Mouse (Mus musculus) CH12.LX (cell line): ENCODE measurements around the gene Cotl1. TPM values are rescaled to one million over a fixed set of nuclear protein-coding genes. Genes with fewer than 3 reads are reported as not detected.

ENCODE experiments used
- DNase-seq: peaks from one replicate; pipeline ENCODE4 v3.0.0-alpha.2; 2013; ENCODE audit errors: extremely low read depth
- H3K27ac ChIP-seq: 2 replicates; pipeline ENCODE4 v1.5.1; 2012; ENCODE audit warnings: low read depth, mild to moderate bottlenecking, control low read depth, moderate library complexity; ENCODE audit not compliant: insufficient read depth
- H3K27me3 ChIP-seq: replicated peaks from 2 replicates; pipeline ENCODE3; 2012; ENCODE audit warnings: inconsistent platforms
- H3K36me3 ChIP-seq, 2 experiments: replicated peaks in 1 of 2; 2 replicates each; pipeline versions ENCODE3 to v1.6.1; 2012; ENCODE audit warnings: inconsistent platforms in 1 of 2, low read length in 1 of 2, mild to moderate bottlenecking in 1 of 2, mixed read lengths in 1 of 2, moderate library complexity in 1 of 2; ENCODE audit not compliant: control insufficient read depth in 1 of 2, insufficient read depth in 1 of 2
- H3K4me1 ChIP-seq, 2 experiments: 2 replicates each; pipeline ENCODE4 v1.6.1; 2012; ENCODE audit warnings: inconsistent platforms in 1 of 2, moderate library complexity in 1 of 2; ENCODE audit not compliant: insufficient read depth in 2 of 2, control insufficient read depth in 1 of 2
- H3K4me2 ChIP-seq: 2 replicates; pipeline ENCODE4 v1.6.1; 2012; ENCODE audit warnings: low read depth, mild to moderate bottlenecking, control low read depth; ENCODE audit not compliant: poor library complexity, insufficient read depth, severe bottlenecking
- H3K4me3 ChIP-seq, 3 experiments: fragments of 150-350 bp in 1 of 3; sonication (generic) in 1 of 3; replicated peaks in 1 of 3; 2 replicates each; pipeline versions ENCODE3 to v1.5.1; 2011 to 2012; ENCODE audit warnings: low read depth in 2 of 3, low read length in 2 of 3, mild to moderate bottlenecking in 2 of 3, moderate library complexity in 2 of 3, control low read depth in 1 of 3, improper control_type of control experiment in 1 of 3, inconsistent platforms in 1 of 3, mixed read lengths in 1 of 3; ENCODE audit not compliant: poor library complexity in 1 of 3
- H3K79me2 ChIP-seq: replicated peaks from 2 replicates; pipeline ENCODE4 v1.6.1; 2012; ENCODE audit warnings: mild to moderate bottlenecking, moderate library complexity; ENCODE audit not compliant: control insufficient read depth, poor library complexity, insufficient read depth, severe bottlenecking; ENCODE audit errors: extremely low read depth
- H3K9ac ChIP-seq: 2 replicates; pipeline ENCODE4 v1.6.1; 2012; ENCODE audit warnings: low read depth, mild to moderate bottlenecking, control low read depth, moderate library complexity; ENCODE audit not compliant: insufficient read depth
- H3K9me3 ChIP-seq: replicated peaks from 2 replicates; pipeline ENCODE3; 2012; ENCODE audit warnings: low read length, inconsistent platforms, mixed read lengths
- BHLHE40 ChIP-seq: IDR thresholded peaks from 2 replicates; pipeline ENCODE4 v1.6.1; 2011; ENCODE audit warnings: mild to moderate bottlenecking, low read depth, low read length, improper control_type of control experiment
- CHD1 ChIP-seq: IDR thresholded peaks from 2 replicates; pipeline ENCODE4 v1.6.1; 2012; ENCODE audit warnings: low read depth, low read length, improper control_type of control experiment, inconsistent platforms
- CHD2 ChIP-seq: IDR thresholded peaks from 2 replicates; pipeline ENCODE4 v1.6.1; 2011; ENCODE audit warnings: low read length, improper control_type of control experiment
- ELF1 ChIP-seq: IDR thresholded peaks from 2 replicates; pipeline ENCODE4 v1.6.1; 2014; ENCODE audit warnings: low read depth, mild to moderate bottlenecking, inconsistent platforms, low read length, improper control_type of control experiment
- EP300 ChIP-seq: IDR thresholded peaks from 2 replicates; pipeline ENCODE4 v1.6.1; 2011; ENCODE audit warnings: low read length, improper control_type of control experiment
- ETS1 ChIP-seq: conservative IDR thresholded peaks from 2 replicates; pipeline ENCODE4 v1.6.1; 2012; ENCODE audit warnings: low read depth, mild to moderate bottlenecking, inconsistent platforms, low read length, improper control_type of control experiment, moderate library complexity
- GABPA ChIP-seq: IDR thresholded peaks from 2 replicates; pipeline ENCODE4 v1.6.1; 2012; ENCODE audit warnings: low read depth, low read length, improper control_type of control experiment, inconsistent platforms; ENCODE audit not compliant: insufficient replicate concordance
- JUN ChIP-seq: IDR thresholded peaks from 2 replicates; pipeline ENCODE4 v1.6.1; 2011; ENCODE audit warnings: low read depth, mild to moderate bottlenecking, low read length, improper control_type of control experiment, moderate library complexity; ENCODE audit not compliant: insufficient read depth
- JUND ChIP-seq: conservative IDR thresholded peaks from 2 replicates; pipeline ENCODE4 v1.6.1; 2011; ENCODE audit warnings: low read depth, low read length, improper control_type of control experiment
- MAZ ChIP-seq: IDR thresholded peaks from 2 replicates; pipeline ENCODE4 v1.6.1; 2012; ENCODE audit warnings: low read depth, mild to moderate bottlenecking, inconsistent platforms, low read length, improper control_type of control experiment, moderate library complexity
- MEF2A ChIP-seq: IDR thresholded peaks from 2 replicates; pipeline ENCODE4 v1.6.1; 2014; ENCODE audit warnings: low read depth, mild to moderate bottlenecking, inconsistent platforms, low read length, improper control_type of control experiment, borderline replicate concordance
- MYC ChIP-seq: IDR thresholded peaks from 2 replicates; pipeline ENCODE4 v1.6.1; 2011; ENCODE audit warnings: low read depth, mild to moderate bottlenecking, improper control_type of control experiment, low read length
- NELFE ChIP-seq: IDR thresholded peaks from 2 replicates; pipeline ENCODE4 v1.6.1; 2011; ENCODE audit warnings: low read depth, low read length, improper control_type of control experiment
- NRF1 ChIP-seq: IDR thresholded peaks from 2 replicates; pipeline ENCODE4 v1.6.1; 2014; ENCODE audit warnings: low read depth, mild to moderate bottlenecking, inconsistent platforms, low read length, improper control_type of control experiment, moderate library complexity
- POLR2A ChIP-seq: IDR thresholded peaks from 2 replicates; pipeline ENCODE4 v1.6.1; 2011; ENCODE audit warnings: low read depth, mild to moderate bottlenecking, improper control_type of control experiment, low read length
- POLR2AphosphoS2 ChIP-seq: IDR thresholded peaks from 2 replicates; pipeline ENCODE4 v1.6.1; 2011; ENCODE audit warnings: low read depth, low read length, improper control_type of control experiment
- SIN3A ChIP-seq: IDR thresholded peaks from 2 replicates; pipeline ENCODE4 v1.6.1; 2012; ENCODE audit warnings: low read length, improper control_type of control experiment, inconsistent platforms
- SMC3 ChIP-seq: IDR thresholded peaks from 2 replicates; pipeline ENCODE4 v1.6.1; 2011; ENCODE audit warnings: low read depth, low read length, improper control_type of control experiment
- TBP ChIP-seq: conservative IDR thresholded peaks from 2 replicates; pipeline ENCODE4 v1.6.1; 2011; ENCODE audit warnings: low read depth, low read length, improper control_type of control experiment
- UBTF ChIP-seq: IDR thresholded peaks from 2 replicates; pipeline ENCODE4 v1.6.1; 2012; ENCODE audit warnings: low read depth, mild to moderate bottlenecking, inconsistent platforms, low read length, improper control_type of control experiment, moderate library complexity
- USF1 ChIP-seq: IDR thresholded peaks from 2 replicates; pipeline ENCODE4 v1.6.1; 2014; ENCODE audit warnings: low read depth, mild to moderate bottlenecking, inconsistent platforms, low read length, improper control_type of control experiment
- USF2 ChIP-seq: conservative IDR thresholded peaks from 2 replicates; pipeline ENCODE4 v1.6.1; 2011; ENCODE audit warnings: low read depth, low read length, improper control_type of control experiment
- ZKSCAN1 ChIP-seq: IDR thresholded peaks from 2 replicates; pipeline ENCODE4 v1.6.1; 2012; ENCODE audit warnings: low read depth, inconsistent platforms, low read length, improper control_type of control experiment, borderline replicate concordance
- dilution Hi-C: fragments of 300-500 bp; cut with MboI; formaldehyde crosslinking; loops from 2 replicates; pipeline ENCODE4 v1.14.3; 2020; ENCODE audit warnings: low sequenced_read_pairs; ENCODE audit not compliant: extremely low pct_unique_long_range_greater_than_20kb, extremely low pct_ligation_motif_present
- in situ Hi-C: fragments of 300-500 bp; cut with MboI; formaldehyde crosslinking; loops from 3 replicates; pipeline ENCODE4 v1.14.3; 2019; ENCODE audit warnings: low sequenced_read_pairs, low pct_ligation_motif_present, low pct_unique_long_range_greater_than_20kb, mixed read lengths
- polyA plus RNA-seq: library from polyadenylated mRNA; unstranded; fragments of >175 nt; gene quantifications from 2 replicates; pipeline ENCODE4 v1.2.1, GENCODE M21; 2012; ENCODE audit warnings: low read depth; ENCODE audit not compliant: insufficient read length
- total RNA-seq, 2 experiments: library from RNA; depleted of rRNA; stranded (reverse); fragments of 300-350 nt in 1 of 2; fragments of >200 nt in 1 of 2; gene quantifications; 2 replicates each; pipeline ENCODE4 v1.2.3; 2012 to 2014

Gene Cotl1
- total and polyA plus RNA-seq, 3 experiments: 59.6 to 375 (median 135) TPM

DNA sequence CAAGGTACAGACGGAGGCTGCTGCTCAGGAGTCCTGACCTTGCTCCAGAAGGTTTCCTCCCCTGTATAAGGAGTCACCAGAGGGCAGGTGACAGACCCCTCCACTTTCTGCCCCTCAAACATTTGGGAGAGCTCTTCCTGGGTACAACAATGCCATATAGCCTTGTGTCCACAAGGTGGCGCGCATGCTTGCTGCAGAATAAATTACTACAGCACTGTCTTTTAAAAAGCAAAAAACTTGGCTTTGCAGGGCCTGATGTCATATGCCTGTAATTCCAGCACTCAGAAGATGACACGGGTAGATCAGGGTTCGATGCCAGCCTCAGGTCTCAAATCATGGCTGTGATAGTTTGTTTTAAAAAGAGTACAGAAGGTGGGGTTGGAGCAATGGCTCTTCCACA lies 57.6 kb downstream of the Cotl1 start (continued):
- TF ChIP-seq TBP (no peak), ZKSCAN1 (no peak), POLR2AphosphoS2 (no peak), UBTF (no peak), EP300 (no peak), NELFE (peak; percentile 28; the same call in 1 of the 2 replicates), MEF2A (no peak), BHLHE40 (no peak), JUN (no peak)
- TF ChIP-seq, all 38 proteins: peak for 10

DNA sequence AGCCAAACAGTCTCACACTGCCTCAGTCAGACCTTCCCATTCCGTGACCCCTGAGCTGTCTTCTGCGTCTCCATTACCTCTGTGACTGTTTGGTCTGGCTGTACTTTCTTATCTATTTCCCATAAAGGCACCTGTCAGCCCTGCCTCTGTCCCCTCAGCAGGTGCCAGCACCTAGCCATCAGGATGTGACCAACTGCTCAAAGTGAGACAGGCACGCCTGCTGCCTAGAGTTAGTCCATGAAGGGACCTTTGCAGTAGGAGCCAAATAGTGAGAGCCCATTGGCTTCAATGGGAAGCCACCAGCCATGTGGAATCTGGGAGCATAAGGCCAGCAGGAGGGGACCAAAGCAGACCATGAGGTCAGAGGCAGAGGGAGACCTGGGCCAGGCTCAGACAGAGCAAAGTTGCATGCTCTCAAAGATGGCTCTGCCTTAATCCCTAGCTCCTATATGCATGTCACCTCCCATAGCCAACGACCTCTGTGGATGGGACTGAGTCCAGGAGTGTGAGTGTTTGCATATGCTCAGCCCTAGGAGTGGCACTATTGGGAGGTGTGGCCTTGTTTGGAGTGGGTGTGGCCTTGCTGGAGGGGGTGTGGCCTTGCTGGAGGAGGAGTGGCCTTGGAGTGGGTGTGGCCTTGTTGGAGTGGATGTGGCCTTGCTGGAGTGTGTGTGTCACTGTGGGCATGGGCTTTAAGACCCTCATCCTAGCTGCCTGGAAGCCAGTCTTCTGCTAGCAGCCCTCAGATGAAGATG lies 59.1 kb downstream of the Cotl1 start:
- in situ Hi-C loops (loop anchor here (5.0 kb wide), 2 partner anchors 61 to 141 kb away; partner anchors contain the start of gene Cotl1), dilution Hi-C loops (no loop called here)
- no peak overlapping the region for H3K4me3 ChIP-seq
- H3K9me3 ChIP-seq: no peaks in the 10 kb centered on the region
- H3K9ac ChIP-seq: no peak overlapping the region
- no peak overlapping the region for H3K27ac ChIP-seq
- H3K4me2 ChIP-seq: no peak overlapping the region
- H3K27me3 ChIP-seq: peaks cover 2% of the 10 kb centered on the region
- H3K79me2 ChIP-seq: no peaks in the 10 kb centered on the region
- TF ChIP-seq POLR2A (no peak), TBP (no peak), SIN3A (no peak)
- H3K36me3 ChIP-seq: no peaks in the 10 kb centered on the region
- peak; percentile 49 for DNase-seq
- peaks cover 17 to 62% of the 10 kb centered on the region in 2 experiments for H3K4me1 ChIP-seq

DNA sequence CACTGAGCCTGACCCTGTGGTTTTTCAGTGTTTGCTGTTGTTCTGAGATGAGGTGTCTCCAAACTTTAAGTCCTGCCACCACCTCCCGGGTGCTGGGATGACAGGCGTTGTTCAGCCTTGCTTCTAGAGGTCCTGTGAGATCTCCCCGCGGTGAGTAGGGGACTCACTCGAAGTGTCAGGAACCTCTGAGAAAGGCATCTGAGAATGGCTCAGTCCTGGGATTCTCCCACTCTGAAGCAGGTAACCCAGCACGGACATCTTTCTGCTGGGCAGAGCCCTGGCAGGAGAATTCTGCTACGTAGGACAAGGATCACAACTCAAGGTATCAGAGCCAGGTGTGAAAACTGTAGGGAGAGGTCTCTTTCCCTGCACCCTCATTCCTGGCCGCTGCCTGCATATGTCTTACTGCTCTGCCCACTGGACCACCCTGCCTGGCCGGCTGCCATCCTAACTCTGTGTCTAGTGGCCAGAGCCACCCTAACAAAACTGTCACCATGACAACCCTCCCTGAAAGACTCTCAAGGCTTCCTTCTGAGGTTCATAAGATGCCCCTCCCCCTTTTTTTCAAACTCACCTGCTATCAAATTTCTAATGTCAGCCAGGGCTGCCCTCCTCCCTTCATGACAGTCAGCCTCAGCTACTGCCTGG lies 59.8 kb downstream of the Cotl1 start:
- no peak overlapping the region for H3K4me3 ChIP-seq
- H3K79me2 ChIP-seq: no peaks in the 10 kb centered on the region
- H3K27ac ChIP-seq: no peak overlapping the region
- DNase-seq: no peak
- H3K9ac ChIP-seq: no peak overlapping the region
- no peaks in the 10 kb centered on the region for H3K36me3 ChIP-seq
- no peaks in the 10 kb centered on the region for H3K9me3 ChIP-seq
- H3K4me1 ChIP-seq: peaks cover 13 to 54% of the 10 kb centered on the region in 2 experiments
- peaks cover 2% of the 10 kb centered on the region for H3K27me3 ChIP-seq
- no peak for TF ChIP-seq JUN
- no peak for TF ChIP-seq SMC3
- TF ChIP-seq CHD2: no peak
- no peak for TF ChIP-seq MYC
- no peak for TF ChIP-seq CHD1
- no peak for TF ChIP-seq NELFE
- TF ChIP-seq UBTF: no peak
- TF ChIP-seq JUND: no peak
- no peak for TF ChIP-seq USF1
- TF ChIP-seq GABPA: no peak
- TF ChIP-seq TBP: no peak
- TF ChIP-seq ELF1: no peak
- TF ChIP-seq ETS1: no peak
- TF ChIP-seq MAZ: no peak
- TF ChIP-seq USF2: no peak
- TF ChIP-seq NRF1: no peak
- no peak for TF ChIP-seq POLR2AphosphoS2
- in situ Hi-C loops (loop anchor here (5.0 kb wide), 2 partner anchors 62 to 142 kb away; partner anchors contain the start of gene Cotl1), dilution Hi-C loops (no loop called here)
- H3K4me2 ChIP-seq: no peak overlapping the region
